Mouse (Mus musculus): ENCODE results near the gene Nsrp1. TPM values are rescaled to one million over a fixed set of nuclear protein-coding genes. Genes with fewer than 3 reads are reported as not detected.
"Not testable (repeated sequence)": the region's sequence is repeated elsewhere in the genome, so short reads cannot be mapped to it uniquely, and the experiment has no call there.

The Nsrp1 gene
- polyA plus RNA-seq, 1 experiment from 2014 or later: 71.1 TPM

GRCm38 (mm10) chr11:77089162-77089561 is 10.9 kb upstream of the Nsrp1 start:
- Histone ChIP-seq H3K4me3 (no peak overlapping the region), H3K4me1 (no peaks in the 10 kb centered on the region), H3K9me3 (replicated peaks) (no peaks in the 10 kb centered on the region), H3K4me2 (replicated peaks) (no peak overlapping the region), H3K9ac (no peak overlapping the region), H3K27ac (no peak overlapping the region), H3K27me3 (peaks cover under 1% of the 10 kb centered on the region; the same call in 1 of the 2 replicates), H3K36me3 (no peaks in the 10 kb centered on the region)
- 85% methylated on average over 2 of the region's 2 CpGs for whole genome bisulfite sequencing
- no peak for ATAC-seq (ENCODE audit: low FRiP score)

GRCm38 (mm10) chr11:77087004-77087403 is 8.8 kb upstream of the Nsrp1 start:
- Histone ChIP-seq H3K4me3 (no peak overlapping the region), H3K9me3 (replicated peaks) (no peaks in the 10 kb centered on the region), H3K4me1 (no peaks in the 10 kb centered on the region), H3K36me3 (no peaks in the 10 kb centered on the region), H3K4me2 (replicated peaks) (no peak overlapping the region), H3K9ac (no peak overlapping the region), H3K27me3 (peaks cover 11% of the 10 kb centered on the region), H3K27ac (no peak overlapping the region)
- 83% methylated on average over 2 of the region's 2 CpGs for WGBS
- no peak for ATAC-seq (ENCODE audit: low FRiP score)

GRCm38 (mm10) chr11:77084001-77084682 is 5.9 kb upstream of the Nsrp1 start:
- H3K9ac ChIP-seq: no peak overlapping the region
- H3K4me3 ChIP-seq: no peak overlapping the region
- 62% methylated on average over 5 of the region's 5 CpGs for WGBS
- no peaks in the 10 kb centered on the region for H3K36me3 ChIP-seq
- H3K9me3 ChIP-seq (replicated peaks): no peaks in the 10 kb centered on the region
- H3K27me3 ChIP-seq: peaks cover 19% of the 10 kb centered on the region
- H3K4me2 ChIP-seq (replicated peaks): no peak overlapping the region
- no peak for ATAC-seq (ENCODE audit: low FRiP score)
- H3K4me1 ChIP-seq: no peaks in the 10 kb centered on the region
- H3K27ac ChIP-seq: no peak overlapping the region

GRCm38 (mm10) chr11:77079361-77079760 is 1.1 kb upstream of the Nsrp1 start:
- Histone ChIP-seq H3K4me1 (peaks cover 8% of the 10 kb centered on the region), H3K36me3 (peaks cover 11% of the 10 kb centered on the region), H3K27ac (no peak overlapping the region), H3K27me3 (peaks cover 19% of the 10 kb centered on the region), H3K4me3 (no peak overlapping the region), H3K9me3 (replicated peaks) (no peaks in the 10 kb centered on the region), H3K4me2 (replicated peaks) (no peak overlapping the region), H3K9ac (no peak overlapping the region)
- ATAC-seq (ENCODE audit: low FRiP score): no peak
- 97% methylated on average over 1 of the region's 1 CpGs for WGBS

- peak overlapping the region; percentile 92 for H3K4me2 ChIP-seq (replicated peaks)
- peaks cover 15% of the 10 kb centered on the region for H3K36me3 ChIP-seq
- H3K27me3 ChIP-seq: peaks cover 14% of the 10 kb centered on the region
- peak overlapping the region; percentile 84 for H3K9ac ChIP-seq
- H3K4me3 ChIP-seq: peak overlapping the region; percentile 75
- no peaks in the 10 kb centered on the region for H3K9me3 ChIP-seq (replicated peaks)
- peak; percentile 64 for ATAC-seq (ENCODE audit: low FRiP score)
- H3K27ac ChIP-seq: peak overlapping the region; percentile 82
- H3K4me1 ChIP-seq: peaks cover 8% of the 10 kb centered on the region
- 3% methylated on average over 16 of the region's 16 CpGs for WGBS
Measured at GRCm38 (mm10) chr11:77077792-77078191, 443 bp downstream of the Nsrp1 start.

- Histone ChIP-seq H3K9ac (peak overlapping the region; percentile 84), H3K4me2 (replicated peaks) (peak overlapping the region; percentile 92), H3K36me3 (peaks cover 15% of the 10 kb centered on the region), H3K27me3 (peaks cover 12% of the 10 kb centered on the region), H3K4me3 (peak overlapping the region; percentile 75)
- ATAC-seq (ENCODE audit: low FRiP score); H3K9me3 ChIP-seq (replicated peaks); H3K4me1 ChIP-seq; H3K27ac ChIP-seq: not testable (repeated sequence)
- 51% methylated on average over 4 of the region's 4 CpGs for WGBS
Measured at GRCm38 (mm10) chr11:77077331-77077730, 904 bp downstream of the Nsrp1 start.

GRCm38 (mm10) chr11:77070721-77071120 is 7.5 kb downstream of the Nsrp1 start:
- 85% methylated on average over 4 of the region's 4 CpGs for WGBS
- no peak overlapping the region for H3K27ac ChIP-seq
- no peak overlapping the region for H3K4me3 ChIP-seq
- no peaks in the 10 kb centered on the region for H3K9me3 ChIP-seq (replicated peaks)
- ATAC-seq (ENCODE audit: low FRiP score): no peak
- H3K4me2 ChIP-seq (replicated peaks): no peak overlapping the region
- no peaks in the 10 kb centered on the region for H3K27me3 ChIP-seq
- H3K36me3 ChIP-seq: peaks cover 21% of the 10 kb centered on the region
- no peaks in the 10 kb centered on the region for H3K4me1 ChIP-seq
- H3K9ac ChIP-seq: no peak overlapping the region

GRCm38 (mm10) chr11:77068825-77069224 is 9.4 kb downstream of the Nsrp1 start:
- Histone ChIP-seq H3K9me3 (replicated peaks) (no peaks in the 10 kb centered on the region), H3K4me2 (replicated peaks) (no peak overlapping the region), H3K36me3 (peaks cover 6% of the 10 kb centered on the region; the same call in 1 of the 2 replicates), H3K9ac (no peak overlapping the region), H3K4me3 (no peak overlapping the region), H3K27me3 (no peaks in the 10 kb centered on the region), H3K27ac (no peak overlapping the region), H3K4me1 (no peaks in the 10 kb centered on the region)
- no peak for ATAC-seq (ENCODE audit: low FRiP score)
- WGBS: 96% methylated on average over 4 of the region's 4 CpGs

- H3K4me1 ChIP-seq: no peaks in the 10 kb centered on the region
- H3K27me3 ChIP-seq: no peaks in the 10 kb centered on the region
- no peak overlapping the region for H3K27ac ChIP-seq
- H3K36me3 ChIP-seq: peaks cover 6% of the 10 kb centered on the region; the same call in 1 of the 2 replicates
- 97% methylated on average over 2 of the region's 2 CpGs for WGBS
- no peak for ATAC-seq (ENCODE audit: low FRiP score)
- H3K4me3 ChIP-seq: no peak overlapping the region
- H3K9me3 ChIP-seq (replicated peaks): no peaks in the 10 kb centered on the region
- H3K9ac ChIP-seq: no peak overlapping the region
- no peak overlapping the region for H3K4me2 ChIP-seq (replicated peaks)
Measured at GRCm38 (mm10) chr11:77063406-77063805, 14.8 kb downstream of the Nsrp1 start.

- 64% methylated on average over 5 of the region's 5 CpGs for WGBS
- no peak overlapping the region for H3K9ac ChIP-seq
- no peak overlapping the region for H3K27ac ChIP-seq
- no peak overlapping the region for H3K4me2 ChIP-seq (replicated peaks)
- ATAC-seq (ENCODE audit: low FRiP score): no peak
- H3K27me3 ChIP-seq: no peaks in the 10 kb centered on the region
- peaks cover 4% of the 10 kb centered on the region; the same call in 1 of the 2 replicates for H3K36me3 ChIP-seq
- no peaks in the 10 kb centered on the region for H3K4me1 ChIP-seq
- no peak overlapping the region for H3K4me3 ChIP-seq
- H3K9me3 ChIP-seq (replicated peaks): no peaks in the 10 kb centered on the region
Measured at GRCm38 (mm10) chr11:77061951-77062350, 16.3 kb downstream of the Nsrp1 start.

GRCm38 (mm10) chr11:77042816-77043215 is 35.4 kb downstream of the Nsrp1 start:
- Histone ChIP-seq H3K9me3 (replicated peaks) (no peaks in the 10 kb centered on the region), H3K9ac (no peak overlapping the region), H3K36me3 (peaks cover 21% of the 10 kb centered on the region), H3K27ac (no peak overlapping the region), H3K4me1 (no peaks in the 10 kb centered on the region), H3K27me3 (no peaks in the 10 kb centered on the region), H3K4me3 (no peak overlapping the region), H3K4me2 (replicated peaks) (no peak overlapping the region)
- ATAC-seq (ENCODE audit: low FRiP score): no peak
- WGBS: 82% methylated on average over 2 of the region's 2 CpGs

GRCm38 (mm10) chr11:77041891-77042290 is 36.3 kb downstream of the Nsrp1 start:
- ATAC-seq (ENCODE audit: low FRiP score): no peak
- H3K4me2 ChIP-seq (replicated peaks): no peak overlapping the region
- no peak overlapping the region for H3K9ac ChIP-seq
- peaks cover 19% of the 10 kb centered on the region for H3K36me3 ChIP-seq
- H3K27me3 ChIP-seq: no peaks in the 10 kb centered on the region
- H3K4me3 ChIP-seq: no peak overlapping the region
- no peak overlapping the region for H3K27ac ChIP-seq
- WGBS: 86% methylated on average over 4 of the region's 4 CpGs
- H3K9me3 ChIP-seq (replicated peaks): no peaks in the 10 kb centered on the region
- no peaks in the 10 kb centered on the region for H3K4me1 ChIP-seq
